Mouse (Mus musculus): ENCODE results near the gene Araf.
A peak's percentile ranks its signal among the peaks of the same experiment; 100 is the strongest.

Gene Araf

GRCm38 (mm10) chrX:20848256-20848984, 50.8 kb downstream of the Araf start:
- DNase-seq (ENCODE audit: low spot score in 2 of 2), result peak; percentile 66 to 84

DNA sequence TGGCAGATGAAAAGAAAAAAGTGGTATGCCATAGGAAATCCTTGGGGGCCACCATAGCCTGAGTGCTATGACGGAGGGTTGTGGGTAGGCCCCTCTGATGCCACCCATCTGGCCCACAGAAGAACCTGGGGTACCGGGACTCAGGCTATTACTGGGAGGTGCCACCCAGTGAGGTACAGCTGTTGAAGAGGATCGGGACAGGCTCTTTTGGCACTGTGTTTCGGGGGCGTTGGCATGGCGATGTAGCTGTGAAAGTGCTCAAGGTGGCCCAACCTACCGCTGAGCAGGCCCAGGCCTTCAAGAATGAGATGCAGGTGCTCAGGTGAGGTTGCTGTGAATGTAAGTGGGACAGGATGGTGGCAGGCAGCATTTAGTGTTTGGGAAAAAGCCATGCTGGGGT, 56.2 kb downstream of the Araf start:
- DNase-seq (ENCODE audit: low spot score in 2 of 2), result no peak

- no peak for DNase-seq (ENCODE audit: low spot score in 2 of 2)
Observed at GRCm38 (mm10) chrX:20861453-20862104, 64.0 kb downstream of the Araf start.

DNA sequence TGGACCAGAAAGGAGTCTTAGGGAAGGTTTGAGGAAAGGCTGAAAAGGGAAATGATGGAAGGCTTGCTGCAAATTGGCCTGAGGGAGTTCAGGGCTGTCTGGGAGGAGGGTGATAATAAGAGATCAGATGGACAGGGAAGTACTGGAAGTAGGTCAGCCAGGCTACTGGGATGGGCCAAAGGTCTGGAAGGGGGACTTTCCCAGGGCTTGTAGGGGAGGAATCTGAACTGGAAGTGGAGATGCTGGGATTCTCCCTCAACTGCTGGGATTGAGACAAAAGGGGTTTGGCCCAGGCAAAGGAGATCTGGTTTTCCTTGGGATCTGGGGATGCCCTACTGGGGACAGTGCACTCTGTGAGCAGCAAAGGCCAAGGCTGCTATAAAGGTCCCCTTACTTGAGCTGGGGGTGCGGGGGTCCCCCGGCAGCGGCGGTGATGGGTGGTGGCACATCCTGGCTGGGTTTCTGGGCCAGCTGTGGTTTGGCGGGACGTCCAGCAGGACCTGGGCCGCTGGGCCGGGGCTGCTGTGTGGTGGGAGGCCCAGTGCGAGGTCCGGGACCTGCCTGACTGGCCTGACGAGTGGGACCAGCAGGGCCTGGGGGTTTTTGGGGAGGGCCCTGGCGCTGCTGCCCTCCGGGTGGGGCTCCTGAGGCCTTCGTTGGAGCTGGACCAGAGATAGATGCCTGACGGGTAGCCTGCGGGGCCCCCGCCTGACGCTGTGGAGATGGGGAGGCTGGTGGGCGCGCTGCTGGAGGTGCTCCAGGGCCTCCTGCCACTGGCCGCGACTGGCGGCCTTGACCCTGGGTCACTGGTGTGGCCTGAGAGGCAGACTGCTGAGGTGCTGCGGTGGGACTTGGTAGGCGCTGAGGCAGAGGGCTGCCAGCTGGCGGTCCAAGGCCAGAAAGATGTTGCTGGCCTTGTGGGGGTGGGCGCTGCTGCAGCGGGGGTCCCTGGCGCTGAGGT, 64.8 kb downstream of the Araf start:
- no peak for DNase-seq (ENCODE audit: low spot score in 2 of 2)

GRCm38 (mm10) chrX:20863161-20864101, 65.8 kb downstream of the Araf start:
- no peak for DNase-seq (ENCODE audit: low spot score in 2 of 2)

DNA sequence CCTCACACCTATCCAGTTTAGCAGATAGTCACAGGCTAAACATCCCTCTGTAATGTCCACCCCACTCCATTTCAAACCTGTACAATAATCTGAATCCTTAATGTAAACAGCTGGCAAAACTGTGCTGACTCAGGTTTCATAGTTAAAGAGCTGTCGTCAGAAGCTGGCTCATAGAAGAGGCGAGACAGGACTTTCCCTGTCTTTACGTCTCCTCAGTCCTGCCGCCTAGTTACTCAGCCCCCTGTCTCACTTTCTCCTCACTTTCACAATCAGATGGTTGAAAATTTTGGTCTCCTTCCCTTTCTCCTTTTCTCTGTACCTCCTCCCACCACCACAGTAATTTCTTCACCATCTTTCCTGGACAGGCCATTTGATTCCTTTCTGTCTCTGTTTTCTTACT, 70.5 kb downstream of the Araf start:
- DNase-seq (ENCODE audit: low spot score in 2 of 2), result no peak

DNA sequence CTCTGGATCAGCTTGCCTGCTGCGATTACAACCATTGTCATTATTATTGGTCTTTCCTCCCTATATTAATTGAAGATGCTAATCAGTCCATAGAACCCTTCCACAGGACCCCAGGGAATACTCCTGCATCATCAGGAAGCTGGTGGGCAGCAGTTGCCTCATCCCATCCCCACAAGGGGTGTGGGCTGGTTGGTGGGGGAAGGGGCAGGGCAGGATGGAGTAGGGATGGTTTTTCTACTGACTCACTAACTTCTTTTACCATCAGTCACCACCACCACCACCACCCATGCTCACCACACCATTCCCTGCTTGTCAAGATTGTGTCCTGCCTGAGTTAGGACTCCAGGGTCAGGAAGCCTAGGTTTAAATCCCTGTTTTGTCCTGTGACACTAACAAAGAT, 71.6 kb downstream of the Araf start:
- DNase-seq (ENCODE audit: low spot score in 2 of 2), result no peak

GRCm38 (mm10) chrX:20869962-20870513, 72.4 kb downstream of the Araf start, which contains the start of gene Timp1:
Timp1 (plus strand) TSS chrX:20870166.
- DNase-seq (ENCODE audit: low spot score in 2 of 2), result no peak

- DNase-seq (ENCODE audit: low spot score in 2 of 2), result no peak
Observed at GRCm38 (mm10) chrX:20872928-20873500, 75.4 kb downstream of the Araf start.

- no peak for DNase-seq (ENCODE audit: low spot score in 2 of 2)
Observed at GRCm38 (mm10) chrX:20875241-20875640, 77.6 kb downstream of the Araf start.

GRCm38 (mm10) chrX:20910074-20910473, 112.5 kb downstream of the Araf start:
- no peak for DNase-seq (ENCODE audit: low spot score in 2 of 2)

All from frontal cortex, postnatal 25 days (tissue).